Mouse (Mus musculus) stomach, postnatal 0 days (tissue): Measurements from ENCODE around the gene Pole4. TPM values are rescaled to one million over a fixed set of nuclear protein-coding genes. Genes with fewer than 3 reads are reported as not detected.

Experiments used
- ATAC-seq: fragments of 200-750 bp; cut with Nextera tagmentation; 2 replicates; pipeline ENCODE4 v1.8.0; 2017; ENCODE audit not compliant: low FRiP score, low TSS enrichment
- DNase-seq: peaks from one replicate; pipeline ENCODE4 v3.0.0-alpha.2; 2016; ENCODE audit warnings: low spot score
- H3K27ac ChIP-seq: fragments of 300-500 bp; sonication (generic); replicated peaks from 2 replicates; pipeline ENCODE4 v1.5.1; 2014; ENCODE audit warnings: mild to moderate bottlenecking, control low read depth
- H3K27me3 ChIP-seq: fragments of 300-500 bp; sonication (generic); 2 replicates; pipeline ENCODE4 v1.6.1; 2014; ENCODE audit warnings: low read length; ENCODE audit not compliant: control insufficient read depth, insufficient read depth
- H3K36me3 ChIP-seq: fragments of 300-500 bp; sonication (generic); 2 replicates; pipeline ENCODE4 v1.6.1; 2014; ENCODE audit warnings: low read length, mixed read lengths; ENCODE audit not compliant: control insufficient read depth, insufficient read depth
- H3K4me1 ChIP-seq: fragments of 300-500 bp; sonication (generic); replicated peaks from 2 replicates; pipeline ENCODE4 v1.6.1; 2014; ENCODE audit warnings: antibody characterized with exemption; ENCODE audit not compliant: control insufficient read depth, insufficient read depth
- H3K4me2 ChIP-seq: fragments of 300-500 bp; sonication (generic); replicated peaks from 2 replicates; pipeline ENCODE4 v1.6.1; 2014; ENCODE audit warnings: low read depth, mild to moderate bottlenecking, control low read depth, moderate library complexity
- H3K4me3 ChIP-seq: fragments of 300-500 bp; sonication (generic); 2 replicates; pipeline ENCODE4 v1.5.1; 2014; ENCODE audit warnings: low read depth, low read length, control low read depth
- H3K9ac ChIP-seq: fragments of 300-500 bp; sonication (generic); 2 replicates; pipeline ENCODE4 v1.6.1; 2014; ENCODE audit warnings: mild to moderate bottlenecking, low read length, control low read depth, mixed read lengths
- H3K9me3 ChIP-seq: fragments of 300-500 bp; sonication (generic); 2 replicates; pipeline ENCODE4 v1.6.1; 2016; ENCODE audit warnings: low read length; ENCODE audit not compliant: control insufficient read depth
- CTCF ChIP-seq: IDR thresholded peaks from 2 replicates; pipeline ENCODE4 v1.5.1; 2016; ENCODE audit warnings: antibody characterized with exemption, low read depth, mild to moderate bottlenecking, moderate library complexity
- EP300 ChIP-seq: optimal IDR thresholded peaks from 2 replicates; pipeline ENCODE3; 2016; ENCODE audit warnings: antibody characterized with exemption
- WGBS: fragments of 180-500 bp; shearing (Covaris S2); extraction: QIAGEN DNeasy Blood & Tissue Kit; methylation state at CpG from one replicate; pipeline ENCODE4 v1.1.7; 2014; 5-methylcytosine and 5-hydroxymethylcytosine counted together
- polyA plus RNA-seq: library from polyadenylated mRNA; unstranded; fragments of >200 nt; fragmentation: Nextera tagmentation; extraction: Ambion mirVana; gene quantifications from 2 replicates; pipeline ENCODE4 v1.2.1, GENCODE M21; 2015

The Pole4 gene
- polyA plus RNA-seq, 1 experiment from 2014 or later = 84.5 TPM

DNA sequence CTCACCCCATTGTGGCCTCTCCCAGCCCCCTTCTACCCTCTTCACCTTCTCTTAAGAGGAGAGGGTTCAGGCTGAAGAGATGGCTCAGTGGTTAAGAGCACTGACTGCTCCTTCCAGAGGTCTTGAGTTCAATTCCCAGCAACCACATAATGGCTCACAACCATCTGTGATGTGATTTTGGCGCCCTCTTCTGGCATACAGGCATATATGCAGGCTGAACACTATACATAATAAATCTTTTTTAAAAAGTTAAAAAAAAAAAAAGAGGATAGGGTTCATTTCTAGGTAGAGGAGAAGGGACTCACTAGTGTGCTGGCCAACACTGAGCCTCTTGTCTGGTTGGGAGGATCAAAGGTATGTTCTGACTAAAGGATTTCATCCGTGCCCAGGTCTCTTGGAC lies 44.9 kb upstream of the Pole4 start:
- H3K4me3 ChIP-seq = no peak overlapping the region
- 0 out of 2 replicates have a peak, but pooled peaks cover 2% of the 10 kb centered on the region for H3K36me3 ChIP-seq
- DNase-seq (no peak), ATAC-seq (no peak)
- 54% methylated on average over 2 of the region's 2 CpGs for WGBS
- no peaks in the 10 kb centered on the region for H3K4me1 ChIP-seq
- no peak overlapping the region for H3K9ac ChIP-seq
- no peaks in the 10 kb centered on the region for H3K27me3 ChIP-seq
- no peak overlapping the region for H3K27ac ChIP-seq
- no peaks in the 10 kb centered on the region for H3K9me3 ChIP-seq
- H3K4me2 ChIP-seq = no peak overlapping the region
- TF ChIP-seq CTCF (peak; percentile 53), EP300 (no peak)

DNA sequence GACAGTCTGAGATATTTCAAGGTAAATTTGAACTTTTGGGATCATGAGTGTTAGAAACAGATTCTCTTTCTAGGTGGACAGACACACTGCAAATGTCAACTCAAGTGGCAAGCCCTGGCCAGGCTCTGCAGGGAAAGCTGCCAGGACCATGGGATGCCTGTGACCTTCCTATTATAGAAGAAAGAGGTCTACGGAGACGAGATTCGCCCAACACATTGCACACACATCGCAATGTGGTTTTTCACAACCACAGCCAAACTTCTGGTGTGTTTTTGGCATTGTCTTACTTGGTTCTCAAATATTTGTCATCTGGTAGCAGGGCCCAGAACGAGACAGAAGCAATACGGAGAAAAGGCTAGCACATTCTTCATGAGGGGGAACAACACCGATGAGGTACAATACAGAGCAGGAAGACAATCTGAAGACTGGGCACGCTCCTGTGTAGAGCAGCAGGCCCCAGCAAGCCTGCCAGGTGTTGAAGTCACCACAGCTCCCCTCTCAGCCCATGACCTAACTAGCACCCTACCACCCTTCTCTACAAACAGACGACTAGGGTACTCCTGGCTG lies 43.0 kb upstream of the Pole4 start:
- H3K4me1 ChIP-seq = no peaks in the 10 kb centered on the region
- DNase-seq (no peak), ATAC-seq (no peak)
- H3K27ac ChIP-seq = no peak overlapping the region
- no peak overlapping the region for H3K4me2 ChIP-seq
- H3K27me3 ChIP-seq = no peaks in the 10 kb centered on the region
- TF ChIP-seq EP300 (no peak), CTCF (no peak)
- H3K36me3 ChIP-seq = peaks cover 2% of the 10 kb centered on the region; the same call in 1 of the 2 replicates
- 85% methylated on average over 9 of the region's 9 CpGs for WGBS
- H3K9ac ChIP-seq = no peak overlapping the region
- H3K9me3 ChIP-seq = no peaks in the 10 kb centered on the region
- H3K4me3 ChIP-seq = no peak overlapping the region

DNA sequence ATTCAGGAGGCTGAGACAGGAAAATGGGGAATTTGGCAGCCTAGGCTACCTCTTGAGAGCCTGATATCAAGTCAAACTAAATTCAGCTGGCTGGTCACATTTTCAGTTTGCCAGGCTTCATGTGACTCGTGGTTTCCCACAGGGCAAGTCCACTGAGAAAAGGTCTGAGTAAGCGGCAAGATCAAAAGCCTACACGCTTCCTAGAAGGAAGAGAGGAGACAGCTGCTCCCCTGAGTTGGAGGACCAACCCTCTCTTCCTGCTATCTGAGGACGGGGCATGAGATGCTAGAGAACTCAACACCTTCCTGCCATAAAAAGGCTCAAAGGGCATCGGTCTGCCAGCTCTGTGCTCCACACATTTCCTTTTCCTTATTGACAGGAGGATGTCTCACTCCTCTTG lies 41.9 kb upstream of the Pole4 start:
- no peak for ATAC-seq
- H3K27me3 ChIP-seq = no peaks in the 10 kb centered on the region
- DNase-seq = no peak
- TF ChIP-seq CTCF = no peak
- no peak for TF ChIP-seq EP300
- H3K9me3 ChIP-seq = no peaks in the 10 kb centered on the region
- H3K36me3 ChIP-seq = peaks cover 2% of the 10 kb centered on the region; the same call in 1 of the 2 replicates
- no peaks in the 10 kb centered on the region for H3K4me1 ChIP-seq
- no peak overlapping the region for H3K9ac ChIP-seq
- no peak overlapping the region for H3K27ac ChIP-seq
- no peak overlapping the region for H3K4me3 ChIP-seq
- 69% methylated on average over 5 of the region's 5 CpGs for WGBS
- H3K4me2 ChIP-seq = no peak overlapping the region

DNA sequence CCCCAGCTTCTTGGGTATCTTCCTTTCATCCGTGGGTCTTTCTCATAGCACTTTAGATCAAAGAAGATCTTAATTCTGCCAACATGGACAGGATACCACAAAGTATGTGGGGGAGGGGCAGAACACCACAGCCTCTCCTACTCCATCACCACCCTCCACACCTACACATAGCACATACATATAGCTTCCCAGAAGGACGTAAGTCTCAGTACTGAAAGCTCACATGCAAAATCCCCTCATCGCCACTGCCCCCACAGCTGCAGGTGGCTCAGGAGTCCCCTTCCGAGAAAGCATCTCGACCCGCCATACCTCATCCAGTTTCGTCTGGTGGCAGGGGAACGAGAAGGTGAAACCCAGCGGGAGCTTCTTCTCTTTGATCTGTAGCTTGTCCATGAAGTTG lies 39.4 kb upstream of the Pole4 start:
- Histone ChIP-seq H3K27me3 (no peaks in the 10 kb centered on the region), H3K27ac (no peak overlapping the region), H3K9me3 (no peaks in the 10 kb centered on the region), H3K4me1 (no peaks in the 10 kb centered on the region), H3K9ac (no peak overlapping the region), H3K4me2 (no peak overlapping the region), H3K36me3 (peaks cover 2% of the 10 kb centered on the region; the same call in 1 of the 2 replicates), H3K4me3 (no peak overlapping the region)
- WGBS = 87% methylated on average over 9 of the region's 9 CpGs
- ATAC-seq (no peak), DNase-seq (no peak)
- TF ChIP-seq EP300 (no peak), CTCF (no peak)

DNA sequence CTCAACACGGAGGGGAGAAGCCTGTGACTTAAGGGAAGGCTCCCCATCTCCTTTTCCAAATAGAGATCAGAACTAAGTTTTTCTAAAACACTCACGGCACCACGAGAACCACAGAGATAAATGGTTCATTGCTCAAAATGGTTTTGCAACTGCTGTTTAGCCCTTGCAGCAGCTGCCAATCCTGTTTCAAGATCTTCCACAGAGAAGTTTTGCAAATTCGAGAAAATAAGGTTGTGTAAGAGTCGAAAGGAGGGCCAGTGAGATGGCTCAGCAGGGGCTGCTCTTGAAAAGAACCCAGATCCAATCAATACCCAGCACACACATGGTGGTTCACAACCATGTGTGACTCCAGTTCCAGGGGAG lies 36.3 kb upstream of the Pole4 start:
- TF ChIP-seq EP300 = no peak
- TF ChIP-seq CTCF = no peak
- Histone ChIP-seq H3K9me3 (no peaks in the 10 kb centered on the region), H3K36me3 (peaks cover 3% of the 10 kb centered on the region), H3K9ac (no peak overlapping the region), H3K4me1 (no peaks in the 10 kb centered on the region), H3K27me3 (no peaks in the 10 kb centered on the region), H3K4me2 (no peak overlapping the region), H3K27ac (no peak overlapping the region), H3K4me3 (no peak overlapping the region)
- no peak for ATAC-seq
- 70% methylated on average over 5 of the region's 5 CpGs for WGBS
- no peak for DNase-seq

DNA sequence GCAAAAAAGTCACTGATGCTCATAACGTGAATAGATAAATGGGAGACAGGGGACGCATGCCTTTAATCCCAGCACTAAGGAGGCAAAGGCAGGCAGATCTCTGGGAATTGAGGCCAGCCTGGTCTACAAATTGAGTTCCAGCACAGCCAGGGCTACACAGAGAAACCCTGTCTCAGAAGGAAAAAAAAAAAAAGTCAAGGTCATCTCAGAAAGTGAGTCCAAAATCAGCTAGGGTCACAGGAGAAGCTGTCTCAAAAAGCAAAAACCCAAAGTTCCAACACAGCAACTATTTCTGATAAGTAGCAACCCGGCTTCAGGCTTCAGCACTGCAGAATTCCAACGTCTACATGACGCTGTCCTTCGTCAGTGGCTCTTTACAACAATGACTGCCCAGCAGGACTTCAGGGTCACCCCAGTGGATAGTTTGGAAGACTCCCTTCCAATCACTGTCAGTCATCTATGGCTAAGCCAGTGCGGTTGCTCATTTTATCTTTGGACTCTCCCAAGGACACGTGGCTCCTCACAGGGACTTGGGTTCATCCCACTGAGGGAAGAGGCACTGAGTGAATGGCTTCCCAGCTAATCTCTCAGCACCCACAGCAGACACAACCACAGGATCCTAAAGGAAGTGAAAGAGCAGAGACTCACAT lies 35.8 kb upstream of the Pole4 start:
- no peak overlapping the region for H3K27ac ChIP-seq
- no peak for DNase-seq

More for the DNA sequence above, 35.8 kb upstream of the Pole4 start:
- Histone ChIP-seq H3K4me2 (no peak overlapping the region), H3K4me1 (no peaks in the 10 kb centered on the region), H3K36me3 (peaks cover 5% of the 10 kb centered on the region), H3K27me3 (no peaks in the 10 kb centered on the region), H3K4me3 (no peak overlapping the region), H3K9ac (no peak overlapping the region), H3K9me3 (no peaks in the 10 kb centered on the region)
- ATAC-seq = no peak
- TF ChIP-seq EP300 (no peak), CTCF (no peak)
- WGBS = 80% methylated on average over 8 of the region's 8 CpGs
